Mouse (Mus musculus): ENCODE measurements at regions not wholly inside any gene's neighbourhood (a gene's known extent, or its start where the extent isn't known, plus 50 kb on each side); places are given as distances from the start of the nearest gene placed in this dataset.

GRCm38 (mm10) chr1:35825531-35825966 lies 242.7 kb upstream of the Hs6st1 start:
- no peak for TF ChIP-seq CTCF (IDR thresholded peaks at IDR 0.05; ENCODE audit: borderline replicate concordance, insufficient read depth, low read depth, low read length)
- no peak for TF ChIP-seq POLR2A (IDR thresholded peaks at IDR 0.05; ENCODE audit: borderline replicate concordance, insufficient read depth, low read length)
- no peak overlapping the region for H3K4me3 ChIP-seq (replicated peaks; ENCODE audit: insufficient read depth, low read depth, low read length)
- H3K27ac ChIP-seq (ENCODE audit: insufficient read depth, low read length) = no peak overlapping the region
- WGBS = 93% methylated on average over 10 of the region's 10 CpGs
- H3K27me3 ChIP-seq (ENCODE audit: control insufficient read depth, insufficient read depth, low read length) = no peaks in the 10 kb centered on the region
- DNase-seq = no peak
- H3K4me1 ChIP-seq (ENCODE audit: control insufficient read depth, insufficient read depth, low read length) = peaks cover 2% of the 10 kb centered on the region; the same call in 1 of the 2 replicates

- H3K27me3 ChIP-seq (ENCODE audit: control insufficient read depth, insufficient read depth, low read length) = no peaks in the 10 kb centered on the region
- no peak overlapping the region for H3K27ac ChIP-seq (ENCODE audit: insufficient read depth, low read length)
- peaks cover 2% of the 10 kb centered on the region; the same call in 1 of the 2 replicates for H3K4me1 ChIP-seq (ENCODE audit: control insufficient read depth, insufficient read depth, low read length)
- no peak for DNase-seq
- TF ChIP-seq POLR2A (IDR thresholded peaks at IDR 0.05; ENCODE audit: borderline replicate concordance, insufficient read depth, low read length) (no peak), CTCF (IDR thresholded peaks at IDR 0.05; ENCODE audit: borderline replicate concordance, insufficient read depth, low read depth, low read length) (no peak)
- WGBS = 74% methylated on average over 7 of the region's 7 CpGs
- H3K4me3 ChIP-seq (replicated peaks; ENCODE audit: insufficient read depth, low read depth, low read length) = no peak overlapping the region
These were observed 241.6 kb upstream of the Hs6st1 start for GRCm38 (mm10) chr1:35826575-35827114.

GRCm38 (mm10) chr1:35827471-35827870 lies 240.7 kb upstream of the Hs6st1 start:
- no peak overlapping the region for H3K27ac ChIP-seq (ENCODE audit: insufficient read depth, low read length)
- no peak for DNase-seq
- H3K4me3 ChIP-seq (replicated peaks; ENCODE audit: insufficient read depth, low read depth, low read length) = no peak overlapping the region
- H3K4me1 ChIP-seq (ENCODE audit: control insufficient read depth, insufficient read depth, low read length) = peaks cover 2% of the 10 kb centered on the region; the same call in 1 of the 2 replicates
- no peaks in the 10 kb centered on the region for H3K27me3 ChIP-seq (ENCODE audit: control insufficient read depth, insufficient read depth, low read length)
- WGBS = 79% methylated on average over 3 of the region's 3 CpGs
- TF ChIP-seq CTCF (IDR thresholded peaks at IDR 0.05; ENCODE audit: borderline replicate concordance, insufficient read depth, low read depth, low read length) = no peak
- TF ChIP-seq POLR2A (IDR thresholded peaks at IDR 0.05; ENCODE audit: borderline replicate concordance, insufficient read depth, low read length) = no peak

- Histone ChIP-seq H3K4me1 (ENCODE audit: control insufficient read depth, insufficient read depth, low read length) (no peaks in the 10 kb centered on the region), H3K27me3 (ENCODE audit: control insufficient read depth, insufficient read depth, low read length) (no peaks in the 10 kb centered on the region), H3K4me3 (replicated peaks; ENCODE audit: insufficient read depth, low read depth, low read length) (no peak overlapping the region), H3K27ac (ENCODE audit: insufficient read depth, low read length) (no peak overlapping the region)
- DNase-seq = no peak
- WGBS = 76% methylated on average over 7 of the region's 7 CpGs
- no peak for TF ChIP-seq CTCF (IDR thresholded peaks at IDR 0.05; ENCODE audit: borderline replicate concordance, insufficient read depth, low read depth, low read length)
- TF ChIP-seq POLR2A (IDR thresholded peaks at IDR 0.05; ENCODE audit: borderline replicate concordance, insufficient read depth, low read length) = no peak
These were observed 234.0 kb upstream of the Hs6st1 start for GRCm38 (mm10) chr1:35834180-35834579.

DNA sequence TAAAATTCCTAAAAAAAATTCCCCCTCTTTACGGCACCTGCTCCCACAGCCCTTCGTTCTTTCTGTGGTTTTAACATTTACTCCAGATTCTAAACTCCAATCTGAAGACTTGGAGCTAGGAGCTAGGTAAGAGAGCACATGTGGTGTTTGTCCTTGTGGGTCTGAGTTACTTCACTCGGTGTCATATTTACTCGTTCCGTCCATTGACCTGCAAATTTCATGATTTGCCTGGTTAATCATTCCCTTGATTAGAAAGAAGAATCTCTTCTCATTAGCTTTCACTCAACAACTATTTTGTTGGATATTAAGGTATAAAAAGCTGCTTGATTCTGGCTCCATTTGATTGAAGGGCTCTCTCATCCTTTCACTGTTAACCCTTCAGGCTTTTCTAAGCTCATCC lies 231.6 kb upstream of the Hs6st1 start:
- WGBS = 92% methylated on average over 5 of the region's 5 CpGs
- H3K4me1 ChIP-seq (ENCODE audit: control insufficient read depth, insufficient read depth, low read length) = no peaks in the 10 kb centered on the region
- 0 out of 2 replicates have a peak, but pooled peaks cover 2% of the 10 kb centered on the region for H3K27me3 ChIP-seq (ENCODE audit: control insufficient read depth, insufficient read depth, low read length)
- no peak overlapping the region for H3K27ac ChIP-seq (ENCODE audit: insufficient read depth, low read length)
- DNase-seq = no peak
- no peak overlapping the region for H3K4me3 ChIP-seq (replicated peaks; ENCODE audit: insufficient read depth, low read depth, low read length)
- TF ChIP-seq POLR2A (IDR thresholded peaks at IDR 0.05; ENCODE audit: borderline replicate concordance, insufficient read depth, low read length) (no peak), CTCF (IDR thresholded peaks at IDR 0.05; ENCODE audit: borderline replicate concordance, insufficient read depth, low read depth, low read length) (no peak)

- TF ChIP-seq POLR2A (IDR thresholded peaks at IDR 0.05; ENCODE audit: borderline replicate concordance, insufficient read depth, low read length) (no peak), CTCF (IDR thresholded peaks at IDR 0.05; ENCODE audit: borderline replicate concordance, insufficient read depth, low read depth, low read length) (no peak)
- no peak overlapping the region for H3K4me3 ChIP-seq (replicated peaks; ENCODE audit: insufficient read depth, low read depth, low read length)
- DNase-seq = no peak
- no peak overlapping the region for H3K27ac ChIP-seq (ENCODE audit: insufficient read depth, low read length)
- WGBS = 84% methylated on average over 3 of the region's 3 CpGs
- H3K27me3 ChIP-seq (ENCODE audit: control insufficient read depth, insufficient read depth, low read length) = 0 out of 2 replicates have a peak, but pooled peaks cover 2% of the 10 kb centered on the region
- no peaks in the 10 kb centered on the region for H3K4me1 ChIP-seq (ENCODE audit: control insufficient read depth, insufficient read depth, low read length)
These were observed 229.6 kb upstream of the Hs6st1 start for GRCm38 (mm10) chr1:35838625-35839024.

DNA sequence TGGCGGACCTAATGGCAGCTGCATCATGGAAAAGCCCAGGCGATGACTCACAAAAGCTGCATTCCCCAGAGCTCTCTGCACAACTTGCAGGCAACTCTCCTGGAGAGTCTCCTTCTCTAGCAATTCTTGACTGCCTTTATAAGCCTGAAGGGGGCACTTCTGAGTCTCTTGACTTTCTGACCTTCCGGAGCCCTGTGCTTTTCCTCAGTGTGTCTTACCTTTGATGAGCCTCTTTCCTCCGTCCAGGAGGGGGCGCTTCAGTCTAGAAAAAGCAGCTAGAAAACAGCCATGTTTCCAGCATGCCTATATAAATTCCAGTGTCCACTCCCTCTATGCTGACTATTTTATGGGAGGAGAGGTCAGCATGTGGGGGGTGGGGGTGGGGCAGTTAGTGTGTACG lies 228.8 kb upstream of the Hs6st1 start:
- WGBS = 74% methylated on average over 6 of the region's 6 CpGs
- TF ChIP-seq POLR2A (IDR thresholded peaks at IDR 0.05; ENCODE audit: borderline replicate concordance, insufficient read depth, low read length) = no peak
- TF ChIP-seq CTCF (IDR thresholded peaks at IDR 0.05; ENCODE audit: borderline replicate concordance, insufficient read depth, low read depth, low read length) = 0 out of 2 replicates have a peak, but pooled peaks have one; percentile 12
- DNase-seq = peak; percentile 25 to 31

GRCm38 (mm10) chr1:35841626-35842025 lies 226.6 kb upstream of the Hs6st1 start:
- no peak for TF ChIP-seq POLR2A (IDR thresholded peaks at IDR 0.05; ENCODE audit: borderline replicate concordance, insufficient read depth, low read length)
- TF ChIP-seq CTCF (IDR thresholded peaks at IDR 0.05; ENCODE audit: borderline replicate concordance, insufficient read depth, low read depth, low read length) = no peak
- Histone ChIP-seq H3K4me1 (ENCODE audit: control insufficient read depth, insufficient read depth, low read length) (no peaks in the 10 kb centered on the region), H3K27ac (ENCODE audit: insufficient read depth, low read length) (no peak overlapping the region), H3K27me3 (ENCODE audit: control insufficient read depth, insufficient read depth, low read length) (0 out of 2 replicates have a peak, but pooled peaks cover 2% of the 10 kb centered on the region), H3K4me3 (replicated peaks; ENCODE audit: insufficient read depth, low read depth, low read length) (no peak overlapping the region)
- DNase-seq = no peak
- 90% methylated on average over 2 of the region's 2 CpGs for WGBS

More for the DNA sequence above, 228.8 kb upstream of the Hs6st1 start:
- Histone ChIP-seq H3K4me3 (replicated peaks; ENCODE audit: insufficient read depth, low read depth, low read length) (no peak overlapping the region), H3K27ac (ENCODE audit: insufficient read depth, low read length) (no peak overlapping the region), H3K27me3 (ENCODE audit: control insufficient read depth, insufficient read depth, low read length) (0 out of 2 replicates have a peak, but pooled peaks cover 2% of the 10 kb centered on the region), H3K4me1 (ENCODE audit: control insufficient read depth, insufficient read depth, low read length) (no peaks in the 10 kb centered on the region)
